Mouse (Mus musculus): Measurements from ENCODE around the gene Ddx24.

DNA sequence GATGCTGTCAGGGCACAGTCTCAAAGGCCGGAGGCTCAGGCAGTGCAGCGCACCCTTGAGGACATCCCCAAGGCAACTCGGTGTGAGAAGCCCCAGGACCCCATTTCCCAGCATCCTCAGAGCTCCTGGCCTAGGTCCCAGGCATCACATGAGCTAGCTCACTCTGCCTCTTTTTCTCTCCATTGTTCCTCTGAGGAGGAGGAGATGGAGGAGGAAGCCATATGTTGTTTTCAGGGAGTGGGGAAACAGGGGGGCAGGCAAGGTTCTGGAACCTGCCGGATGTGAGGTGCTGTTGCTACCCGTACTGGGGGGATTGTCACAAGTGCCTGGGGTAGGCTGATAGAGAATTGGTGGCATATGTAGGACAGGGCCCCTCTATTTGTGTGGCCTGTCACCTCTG, 49.5 kb downstream of the Ddx24 start:
- TF ChIP-seq CTCF (IDR thresholded peaks at IDR 0.05; ENCODE audit: borderline replicate concordance, control insufficient read depth, extremely low read depth, insufficient read depth, low read length, poor library complexity) (no peak), POLR2A (IDR thresholded peaks at IDR 0.05; ENCODE audit: control insufficient read depth, extremely low read depth, insufficient read depth, low read length, poor library complexity) (no peak)
